Mouse (Mus musculus): ENCODE measurements around the gene Erbb2.
"Not testable (repeated sequence)": the region's sequence is repeated elsewhere in the genome, so short reads cannot be mapped to it uniquely, and the experiment has no call there.

The Erbb2 gene

GRCm38 (mm10) chr11:98412273-98412796 is at the start of gene Erbb2:
TSS of gene Erbb2 (plus strand) at chr11:98412470.
- DNase-seq (ENCODE audit: low spot score): no peak

- no peak for DNase-seq (ENCODE audit: low spot score)
These were observed 48.5 kb upstream of the Erbb2 start for GRCm38 (mm10) chr11:98363817-98364216.

GRCm38 (mm10) chr11:98364410-98364809 is 47.9 kb upstream of the Erbb2 start:
- DNase-seq (ENCODE audit: low spot score): no peak

- DNase-seq (ENCODE audit: low spot score): no peak
These were observed 46.0 kb upstream of the Erbb2 start for GRCm38 (mm10) chr11:98366290-98366689.

GRCm38 (mm10) chr11:98367171-98367862 is 45.0 kb upstream of the Erbb2 start:
- DNase-seq (ENCODE audit: low spot score): no peak

- no peak for DNase-seq (ENCODE audit: low spot score)
These were observed 44.4 kb upstream of the Erbb2 start for GRCm38 (mm10) chr11:98367863-98368186.

- DNase-seq (ENCODE audit: low spot score): no peak
These were observed 42.9 kb upstream of the Erbb2 start for GRCm38 (mm10) chr11:98369337-98369736.

- no peak for DNase-seq (ENCODE audit: low spot score)
These were observed 41.7 kb upstream of the Erbb2 start for GRCm38 (mm10) chr11:98370588-98370987.

- DNase-seq (ENCODE audit: low spot score): no peak
These were observed 40.6 kb upstream of the Erbb2 start for GRCm38 (mm10) chr11:98371556-98372240.

- DNase-seq (ENCODE audit: low spot score): no peak
These were observed 39.9 kb upstream of the Erbb2 start for GRCm38 (mm10) chr11:98372406-98372805.

GRCm38 (mm10) chr11:98373244-98373643 is 39.0 kb upstream of the Erbb2 start:
- no peak for DNase-seq (ENCODE audit: low spot score)

GRCm38 (mm10) chr11:98374266-98374665 is 38.0 kb upstream of the Erbb2 start:
- no peak for DNase-seq (ENCODE audit: low spot score)

GRCm38 (mm10) chr11:98376756-98377155 is 35.5 kb upstream of the Erbb2 start:
- no peak for DNase-seq (ENCODE audit: low spot score)

GRCm38 (mm10) chr11:98377787-98378186 is 34.5 kb upstream of the Erbb2 start:
- no peak for DNase-seq (ENCODE audit: low spot score)

GRCm38 (mm10) chr11:98379379-98379778 is 32.9 kb upstream of the Erbb2 start:
- DNase-seq (ENCODE audit: low spot score): no peak

- DNase-seq (ENCODE audit: low spot score): no peak
These were observed 32.2 kb upstream of the Erbb2 start for GRCm38 (mm10) chr11:98380106-98380505.

GRCm38 (mm10) chr11:98381651-98382050 is 30.6 kb upstream of the Erbb2 start:
- no peak for DNase-seq (ENCODE audit: low spot score)

- DNase-seq (ENCODE audit: low spot score): not testable (repeated sequence)
These were observed 29.9 kb upstream of the Erbb2 start for GRCm38 (mm10) chr11:98382405-98382804.

- no peak for DNase-seq (ENCODE audit: low spot score)
These were observed 28.8 kb upstream of the Erbb2 start, which contains the start of gene Tcap for GRCm38 (mm10) chr11:98383261-98384030. TSS of gene Tcap (plus strand) at chr11:98383811.

GRCm38 (mm10) chr11:98384216-98384615 is 28.1 kb upstream of the Erbb2 start:
- no peak for DNase-seq (ENCODE audit: low spot score)

GRCm38 (mm10) chr11:98384721-98385637 is 27.3 kb upstream of the Erbb2 start:
- DNase-seq (ENCODE audit: low spot score): no peak
